8 mouse cellular contexts compared by ENCODE assay signal in the genomic region with DNA sequence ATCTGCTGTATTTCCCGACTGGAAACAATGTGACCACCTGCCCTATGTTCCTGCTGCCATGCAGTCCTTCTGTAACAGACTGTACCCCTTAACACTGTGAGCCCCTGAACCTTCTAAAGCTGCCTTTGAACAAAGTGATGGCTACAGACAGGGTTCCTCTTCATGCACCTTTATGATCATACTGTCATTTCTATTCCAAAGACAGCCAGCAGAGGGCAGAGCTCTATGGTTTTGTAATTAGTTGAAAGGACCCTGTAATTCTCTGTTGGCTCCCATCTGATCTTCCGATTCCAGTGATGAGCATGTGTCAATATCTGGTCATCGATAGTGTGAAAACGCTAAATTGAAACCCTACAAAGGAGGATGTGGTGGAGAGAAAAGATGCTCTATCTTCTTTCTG.
DNase-seq lines count a peak whose midpoint lies in the region; ATAC-seq and TF ChIP-seq lines count a peak whose summit lies in the region.

No protein-coding gene starts in this region.

- H3K9me3 ChIP-seq in E14TG2a.4 (ENCODE audit: low read length), result no peaks in the 10 kb centered on the region

- TF ChIP-seq POLR2A in cerebellum, adult 2 months (IDR thresholded peaks at IDR 0.05; ENCODE audit: borderline replicate concordance, insufficient read depth, low read length), result no peak

- no peak overlapping the region for H3K4me3 ChIP-seq in cerebellum, adult 2 months (replicated peaks; ENCODE audit: insufficient read depth, low read depth, low read length)
- no peak overlapping the region for H3K4me3 ChIP-seq in E14TG2a.4 (replicated peaks; ENCODE audit: low read length)

- WGBS in cerebellum, adult 2 months, result 46% methylated on average over 4 of the region's 4 CpGs

- intact Hi-C loops in left cerebral cortex, postnatal 14 days (cut with DNase I), result loop anchor here (5.0 to 10.0 kb wide), 3 partner anchors 97 to 1325 kb away; partner anchors contain the start of gene Nckap5

- peaks cover 4% of the 10 kb centered on the region; the same call in 1 of the 2 replicates for H3K27me3 ChIP-seq in cerebellum, adult 2 months (ENCODE audit: control insufficient read depth, insufficient read depth, low read length)
- no peaks in the 10 kb centered on the region for H3K27me3 ChIP-seq in E14TG2a.4 (ENCODE audit: insufficient read depth, low read length)

- ATAC-seq in cerebellum, adult (ENCODE audit: insufficient number of reproducible peaks, low FRiP score, low TSS enrichment), result no peak

- peak in 1 of 2 experiments; percentile 11 for DNase-seq in cerebellum, adult 2 months
- peak; percentile 23 to 45 for DNase-seq in left cerebral cortex, postnatal 14 days (ENCODE audit: low spot score in 2 of 2)
- no peak for DNase-seq in left cerebral cortex, adult 8-10 months (ENCODE audit: low spot score in 2 of 2)
- DNase-seq in kidney, postnatal 4 days, result peak; percentile 37
- DNase-seq in ovary, postnatal 10 days (ENCODE audit: low spot score), result no peak
- DNase-seq in urinary bladder, postnatal 4 days (ENCODE audit: low spot score in 2 of 2), result no peak

- TF ChIP-seq CTCF in cerebellum, adult 2 months (IDR thresholded peaks at IDR 0.05; ENCODE audit: borderline replicate concordance, insufficient read depth, low read depth, low read length), result peak; percentile 24; the same call in 1 of the 2 replicates
- peak; percentile 31 for TF ChIP-seq CTCF in E14TG2a.4 (conservative IDR thresholded peaks at IDR 0.05; ENCODE audit: low read length)

- H3K4me1 ChIP-seq in cerebellum, adult 2 months (ENCODE audit: control insufficient read depth, insufficient read depth, low read length), result peaks cover 3% of the 10 kb centered on the region
- H3K4me1 ChIP-seq in E14TG2a.4 (replicated peaks; ENCODE audit: low read depth, low read length), result no peaks in the 10 kb centered on the region

- H3K36me3 ChIP-seq in E14TG2a.4 (ENCODE audit: insufficient read depth, low read length), result no peaks in the 10 kb centered on the region

- no peak overlapping the region for H3K27ac ChIP-seq in cerebellum, adult 2 months (ENCODE audit: insufficient read depth, low read length)

Comparison
In these comparisons a context has a peak if more than half of its experiments do, and no peak if none do; other contexts are left out.
1. DNase-seq: peak in left cerebral cortex, postnatal 14 days (2 of 2) and kidney, postnatal 4 days (2 of 2); none in left cerebral cortex, adult 8-10 months (0 of 2), ovary, postnatal 10 days (single experiment) and urinary bladder, postnatal 4 days (0 of 2).